Mouse (Mus musculus) forebrain, embryonic 10.5 days (tissue): ENCODE measurements around the gene Armc12. TPM values are rescaled to one million over a fixed set of nuclear protein-coding genes. Genes with fewer than 3 reads are reported as not detected.

Experiments
- DNase-seq: peaks from one replicate; pipeline ENCODE4 v3.0.0-alpha.2; 2017; ENCODE audit warnings: low spot score; ENCODE audit errors: extremely low spot score
- H3K27ac ChIP-seq: fragments of 300-500 bp; sonication (generic); 2 replicates; pipeline ENCODE4 v1.5.1; 2016; ENCODE audit warnings: mild to moderate bottlenecking
- H3K27me3 ChIP-seq: fragments of 300-500 bp; sonication (generic); 2 replicates; pipeline ENCODE4 v1.6.1; 2016; ENCODE audit warnings: mild to moderate bottlenecking; ENCODE audit not compliant: poor library complexity, severe bottlenecking
- H3K36me3 ChIP-seq: fragments of 300-500 bp; sonication (generic); replicated peaks from 2 replicates; pipeline ENCODE4 v1.6.1; 2016; ENCODE audit warnings: mild to moderate bottlenecking, moderate library complexity
- H3K4me1 ChIP-seq: fragments of 300-500 bp; sonication (generic); 2 replicates; pipeline ENCODE4 v1.6.1; 2016
- H3K4me3 ChIP-seq: fragments of 300-500 bp; sonication (generic); 2 replicates; pipeline ENCODE4 v1.5.1; 2016; ENCODE audit warnings: mild to moderate bottlenecking, moderate library complexity
- H3K9me3 ChIP-seq: fragments of 300-500 bp; sonication (generic); 2 replicates; pipeline ENCODE4 v1.6.1; 2016; ENCODE audit warnings: mild to moderate bottlenecking, moderate library complexity
- WGBS: fragments of 180-500 bp; shearing (Covaris S2); methylation state at CpG from one replicate; pipeline ENCODE4 v1.1.7; 2016; 5-methylcytosine and 5-hydroxymethylcytosine counted together
- polyA plus RNA-seq: library from polyadenylated mRNA; unstranded; fragments of >200 nt; fragmentation: Nextera tagmentation; extraction: Ambion mirVana; gene quantifications from 2 replicates; pipeline ENCODE4 v1.2.1, GENCODE M21; 2016

Gene Armc12
- polyA plus RNA-seq, 1 experiment from 2014 or later = not detected

DNA sequence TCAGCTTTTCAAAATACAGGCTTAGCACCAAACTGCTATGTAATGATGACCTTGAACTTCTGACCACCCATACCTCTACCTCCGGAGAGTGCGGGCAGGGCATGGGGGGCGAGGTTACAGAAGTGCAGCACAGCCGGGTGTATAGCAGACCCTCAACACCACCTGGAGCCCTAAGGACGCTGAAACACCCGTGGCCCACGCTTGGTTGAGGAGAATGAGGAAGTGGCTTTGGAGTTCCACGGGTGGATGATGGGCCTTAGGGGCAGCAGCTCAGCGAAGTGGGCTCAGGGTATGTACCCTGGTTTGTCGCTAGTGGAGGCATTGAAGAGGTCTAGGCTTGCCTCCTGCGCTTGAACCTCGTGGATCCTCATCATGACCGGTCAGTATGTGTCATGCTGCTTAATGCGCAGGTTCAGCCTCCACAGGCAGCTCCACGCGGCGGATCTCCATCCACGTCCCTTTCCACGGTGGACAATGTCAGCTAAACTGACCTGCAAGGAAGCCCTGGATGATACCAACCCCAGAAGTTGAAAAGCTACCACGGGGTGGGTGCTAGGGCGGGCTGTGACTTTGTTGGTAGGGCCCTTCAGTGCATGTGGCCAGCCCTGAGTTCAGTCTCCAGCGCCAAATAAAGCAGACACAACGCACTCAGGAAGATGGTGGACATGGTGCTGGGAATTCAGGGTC, 6.5 kb upstream of the Armc12 start:
- WGBS = 85% methylated on average over 23 of the region's 23 CpGs
- Histone ChIP-seq H3K9me3 (peaks cover 3% of the 10 kb centered on the region; the same call in 1 of the 2 replicates), H3K27me3 (peaks cover 70% of the 10 kb centered on the region), H3K4me3 (peak overlapping the region; percentile 78), H3K27ac (no peak overlapping the region), H3K36me3 (no peaks in the 10 kb centered on the region), H3K4me1 (peaks cover 34% of the 10 kb centered on the region)
- DNase-seq = no peak

- DNase-seq = no peak
- H3K4me3 ChIP-seq = no peak overlapping the region
- H3K36me3 ChIP-seq = no peaks in the 10 kb centered on the region
- WGBS = 81% methylated on average over 4 of the region's 4 CpGs
- no peaks in the 10 kb centered on the region for H3K9me3 ChIP-seq
- H3K27ac ChIP-seq = no peak overlapping the region
- H3K4me1 ChIP-seq = peaks cover 34% of the 10 kb centered on the region
- peaks cover 68% of the 10 kb centered on the region for H3K27me3 ChIP-seq
Measured at GRCm38 (mm10) chr17:28524831-28525430, 5.7 kb upstream of the Armc12 start.

GRCm38 (mm10) chr17:28527184-28528042, 3.2 kb upstream of the Armc12 start:
- no peaks in the 10 kb centered on the region for H3K9me3 ChIP-seq
- H3K36me3 ChIP-seq = no peaks in the 10 kb centered on the region
- peaks cover 35% of the 10 kb centered on the region for H3K4me1 ChIP-seq
- H3K4me3 ChIP-seq = no peak overlapping the region
- WGBS = 55% methylated on average over 12 of the region's 12 CpGs
- no peak overlapping the region for H3K27ac ChIP-seq
- DNase-seq = no peak
- H3K27me3 ChIP-seq = peaks cover 57% of the 10 kb centered on the region

- Histone ChIP-seq H3K36me3 (no peaks in the 10 kb centered on the region), H3K4me1 (peaks cover 30% of the 10 kb centered on the region), H3K9me3 (no peaks in the 10 kb centered on the region), H3K27ac (no peak overlapping the region), H3K27me3 (peaks cover 54% of the 10 kb centered on the region), H3K4me3 (no peak overlapping the region)
- peak; percentile 79 for DNase-seq
- WGBS = 7% methylated on average over 6 of the region's 6 CpGs
Measured at GRCm38 (mm10) chr17:28528043-28528351, 2.6 kb upstream of the Armc12 start.

DNA sequence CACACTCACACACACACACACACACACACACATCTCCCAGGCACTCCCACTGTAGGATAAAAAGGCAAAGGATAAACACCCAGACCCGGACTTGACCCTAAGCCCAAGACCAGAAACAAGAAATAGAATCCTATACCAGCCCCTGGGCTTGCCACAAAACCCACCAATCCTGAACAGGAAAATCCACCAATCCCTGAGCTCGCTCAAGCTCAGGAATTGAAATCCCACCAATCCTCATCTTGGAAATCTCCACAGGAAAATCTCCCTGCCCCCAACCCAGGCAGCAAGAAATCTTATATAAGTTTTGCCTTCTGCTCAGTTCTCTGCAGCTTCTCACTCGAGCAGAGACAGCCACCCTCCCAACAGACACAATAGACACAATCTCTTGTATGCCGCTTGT, 1.5 kb upstream of the Armc12 start:
- 76% methylated on average over 4 of the region's 4 CpGs for WGBS
- no peak for DNase-seq
- H3K27me3 ChIP-seq = peaks cover 43% of the 10 kb centered on the region

DNA sequence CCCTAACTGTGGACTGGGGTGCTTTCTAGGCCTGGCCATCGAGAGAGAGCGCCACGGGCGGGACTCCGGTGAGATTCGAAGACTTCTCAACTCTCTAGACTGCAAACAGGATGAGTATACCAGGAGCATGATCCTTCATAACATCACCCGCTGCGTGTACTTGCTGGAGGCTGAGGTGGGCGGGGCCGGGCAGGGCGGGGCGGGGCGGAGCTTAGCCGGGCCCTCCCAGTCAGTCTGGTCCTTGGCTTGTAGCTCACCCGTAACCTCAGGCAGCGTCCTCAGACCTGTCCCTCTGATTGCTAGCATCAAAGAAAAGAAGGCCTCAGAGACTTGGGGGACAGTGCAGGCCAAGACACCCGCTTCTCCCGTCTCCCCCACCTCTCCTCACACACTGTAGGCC, 1.3 kb downstream of the Armc12 start:
- no peak overlapping the region for H3K27ac ChIP-seq
- peaks cover 16% of the 10 kb centered on the region for H3K4me1 ChIP-seq
- H3K4me3 ChIP-seq = peak overlapping the region; percentile 32
- no peaks in the 10 kb centered on the region for H3K36me3 ChIP-seq
- DNase-seq = peak; percentile 44
- WGBS = 14% methylated on average over 18 of the region's 18 CpGs
- no peaks in the 10 kb centered on the region for H3K9me3 ChIP-seq
- peaks cover 32% of the 10 kb centered on the region for H3K27me3 ChIP-seq

More for the DNA sequence above, 1.5 kb upstream of the Armc12 start:
- no peak overlapping the region for H3K4me3 ChIP-seq
- no peaks in the 10 kb centered on the region for H3K36me3 ChIP-seq
- peaks cover 18% of the 10 kb centered on the region for H3K4me1 ChIP-seq
- no peak overlapping the region for H3K27ac ChIP-seq
- H3K9me3 ChIP-seq = no peaks in the 10 kb centered on the region

GRCm38 (mm10) chr17:28532557-28532956, 2.0 kb downstream of the Armc12 start:
- WGBS = 92% methylated on average over 7 of the region's 7 CpGs
- Histone ChIP-seq H3K4me3 (no peak overlapping the region), H3K36me3 (no peaks in the 10 kb centered on the region), H3K9me3 (no peaks in the 10 kb centered on the region), H3K27me3 (peaks cover 29% of the 10 kb centered on the region), H3K27ac (no peak overlapping the region), H3K4me1 (peaks cover 15% of the 10 kb centered on the region)
- DNase-seq = no peak

DNA sequence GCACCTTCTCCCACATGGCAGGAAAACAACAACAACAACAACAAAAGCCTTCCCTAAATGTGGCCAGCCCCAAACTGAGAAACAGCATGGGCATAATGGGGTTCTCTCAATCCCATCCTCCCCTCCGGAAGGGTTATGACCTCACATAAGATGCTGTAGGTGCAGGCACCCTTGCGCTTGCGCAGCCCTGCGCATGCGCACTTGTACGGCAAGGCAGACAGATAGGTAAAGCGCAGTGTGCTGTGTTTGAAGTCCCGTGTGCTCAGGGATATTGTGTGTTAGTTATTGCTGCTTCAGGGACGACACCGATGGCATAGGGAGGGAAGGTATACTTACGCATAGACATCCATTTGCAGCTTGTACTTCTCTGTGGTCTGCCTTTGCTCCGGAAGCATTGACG, 2.7 kb downstream of the Armc12 start:
- H3K9me3 ChIP-seq = 0 out of 2 replicates have a peak, but pooled peaks cover under 1% of the 10 kb centered on the region
- no peak overlapping the region for H3K27ac ChIP-seq
- H3K27me3 ChIP-seq = peaks cover 28% of the 10 kb centered on the region
- DNase-seq = no peak
- H3K4me3 ChIP-seq = no peak overlapping the region
- 93% methylated on average over 13 of the region's 13 CpGs for WGBS
- H3K36me3 ChIP-seq = no peaks in the 10 kb centered on the region
- H3K4me1 ChIP-seq = peaks cover 10% of the 10 kb centered on the region

GRCm38 (mm10) chr17:28537881-28538280, 7.3 kb downstream of the Armc12 start:
- H3K4me3 ChIP-seq = no peak overlapping the region
- H3K27ac ChIP-seq = no peak overlapping the region
- peaks cover 5% of the 10 kb centered on the region; the same call in 1 of the 2 replicates for H3K27me3 ChIP-seq
- no peaks in the 10 kb centered on the region for H3K36me3 ChIP-seq
- H3K4me1 ChIP-seq = no peaks in the 10 kb centered on the region
- WGBS = 48% methylated on average over 12 of the region's 12 CpGs
- no peak for DNase-seq
- H3K9me3 ChIP-seq = peaks cover 30% of the 10 kb centered on the region

DNA sequence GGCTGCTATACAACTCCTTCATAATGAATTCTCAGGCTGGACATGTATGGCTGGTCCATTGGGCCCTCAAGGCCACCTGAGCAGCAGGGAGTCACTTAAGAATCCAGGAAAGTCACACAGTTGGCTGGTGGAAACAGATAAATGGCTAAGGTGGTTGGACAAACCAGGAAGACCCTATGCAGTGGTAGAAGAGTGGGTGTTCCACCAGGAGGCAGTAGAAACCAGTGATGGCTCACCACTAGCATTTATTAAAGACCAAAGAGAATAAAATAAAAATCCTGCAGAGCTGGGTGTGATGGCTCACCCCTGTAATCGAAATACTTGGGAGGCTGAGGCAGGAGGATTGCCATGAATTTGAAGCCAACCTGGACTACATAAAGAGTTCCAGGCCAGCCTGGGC, 16.3 kb downstream of the Armc12 start:
- peaks cover 2% of the 10 kb centered on the region for H3K9me3 ChIP-seq
- no peaks in the 10 kb centered on the region for H3K36me3 ChIP-seq
- no peak overlapping the region for H3K27ac ChIP-seq
- no peak for DNase-seq
- WGBS = 97% methylated on average over 1 of the region's 1 CpGs
- H3K4me1 ChIP-seq = 0 out of 2 replicates have a peak, but pooled peaks cover 3% of the 10 kb centered on the region
- no peaks in the 10 kb centered on the region for H3K27me3 ChIP-seq
- no peak overlapping the region for H3K4me3 ChIP-seq

DNA sequence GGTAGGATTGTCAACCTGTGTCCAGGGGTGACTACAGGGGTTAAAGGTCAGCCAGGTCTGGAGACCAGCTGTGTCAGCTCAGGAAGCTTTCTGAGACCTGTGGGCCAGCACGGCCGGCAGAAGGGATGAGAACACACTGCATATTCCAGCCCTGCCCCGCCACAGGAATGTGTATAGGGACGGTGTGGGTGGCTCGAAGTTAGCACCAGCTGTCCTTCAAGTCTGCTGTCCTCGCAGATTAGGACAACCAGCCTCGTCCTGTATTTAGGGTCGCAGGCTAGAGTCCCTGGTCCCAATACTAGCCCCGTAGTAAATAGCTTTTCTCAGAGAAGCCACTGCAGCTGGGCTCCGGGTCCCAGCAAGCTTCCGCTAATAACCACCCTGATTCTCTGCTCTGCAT, 17.9 kb downstream of the Armc12 start:
- H3K27ac ChIP-seq = no peak overlapping the region
- no peaks in the 10 kb centered on the region for H3K27me3 ChIP-seq
- DNase-seq = no peak
- H3K9me3 ChIP-seq = no peaks in the 10 kb centered on the region
- no peaks in the 10 kb centered on the region for H3K36me3 ChIP-seq
- peaks cover 15% of the 10 kb centered on the region for H3K4me1 ChIP-seq
- WGBS = 71% methylated on average over 11 of the region's 11 CpGs
- H3K4me3 ChIP-seq = no peak overlapping the region

- H3K27ac ChIP-seq = no peak within 1 kb of the TSS
- WGBS = 75% methylated on average over 14 of the region's 14 CpGs
- H3K36me3 ChIP-seq = no peaks in the 10 kb centered on the region
- H3K4me1 ChIP-seq = peaks cover 21% of the 10 kb centered on the region
- H3K4me3 ChIP-seq = no peak within 1 kb of the TSS
- no peaks in the 10 kb centered on the region for H3K9me3 ChIP-seq
- no peaks in the 10 kb centered on the region for H3K27me3 ChIP-seq
- no peak for DNase-seq
Measured at GRCm38 (mm10) chr17:28549111-28549510, 18.5 kb downstream of the Armc12 start, which contains the start of gene Clpsl2. Gene Clpsl2, plus strand, starts transcription at chr17:28549411.
